Mouse (Mus musculus): ENCODE measurements around the gene Mbd3. TPM values are rescaled to one million over a fixed set of nuclear protein-coding genes. Genes with fewer than 3 reads are reported as not detected.
"Not testable (repeated sequence)": the region's sequence is repeated elsewhere in the genome, so short reads cannot be mapped to it uniquely, and the experiment has no call there.

Gene Mbd3
- total and polyA plus RNA-seq, 3 experiments = 41.7 to 244 (median 42.0) TPM

- Histone ChIP-seq H3K9me3 (replicated peaks) (no peaks in the 10 kb centered on the region), H3K4me1 (ENCODE audit: insufficient read depth, low read depth, low read length) (peaks cover 56% of the 10 kb centered on the region), H3K36me3 (replicated peaks) (no peaks in the 10 kb centered on the region), H3K27me3 (ENCODE audit: insufficient read depth, low read length) (peaks cover 77% of the 10 kb centered on the region), H3K4me3 (ENCODE audit: low read depth, low read length) (no peak overlapping the region)
- TF ChIP-seq CTCF (IDR thresholded peaks at IDR 0.05; ENCODE audit: low read depth, low read length) (no peak), POLR2AphosphoS5 (IDR thresholded peaks at IDR 0.05; ENCODE audit: insufficient replicate concordance, low read depth, low read length) (no peak), TAL1 (conservative IDR thresholded peaks at IDR 0.05; ENCODE audit: low read depth, low read length) (no peak), GATA1 (IDR thresholded peaks at IDR 0.05; ENCODE audit: borderline replicate concordance, low read length) (no peak), GATA2 (IDR thresholded peaks at IDR 0.05; ENCODE audit: borderline replicate concordance, low read depth, low read length) (no peak)
- DNase-seq (ENCODE audit: low spot score) (no peak), ATAC-seq (ENCODE audit: extremely low read depth, insufficient number of reproducible peaks, low FRiP score, poor library complexity, severe bottlenecking) (no peak)
Measured at GRCm38 (mm10) chr10:80351896-80352295, 47.5 kb downstream of the Mbd3 start.

- Histone ChIP-seq H3K4me1 (ENCODE audit: insufficient read depth, low read depth, low read length) (peaks cover 64% of the 10 kb centered on the region), H3K9me3 (replicated peaks) (no peaks in the 10 kb centered on the region), H3K27me3 (ENCODE audit: insufficient read depth, low read length) (peaks cover 61% of the 10 kb centered on the region), H3K4me3 (ENCODE audit: low read depth, low read length) (no peak overlapping the region), H3K36me3 (replicated peaks) (peaks cover 4% of the 10 kb centered on the region)
- DNase-seq (ENCODE audit: low spot score) (peak; percentile 70), ATAC-seq (ENCODE audit: extremely low read depth, insufficient number of reproducible peaks, low FRiP score, poor library complexity, severe bottlenecking) (peak; percentile 69)
- TF ChIP-seq CTCF (IDR thresholded peaks at IDR 0.05; ENCODE audit: low read depth, low read length) (peak; percentile 97), POLR2AphosphoS5 (IDR thresholded peaks at IDR 0.05; ENCODE audit: insufficient replicate concordance, low read depth, low read length) (no peak)
Measured at GRCm38 (mm10) chr10:80350292-80350691, 49.1 kb downstream of the Mbd3 start.

- Histone ChIP-seq H3K36me3 (replicated peaks) (peaks cover 5% of the 10 kb centered on the region), H3K4me1 (ENCODE audit: insufficient read depth, low read depth, low read length) (peaks cover 77% of the 10 kb centered on the region), H3K4me3 (ENCODE audit: low read depth, low read length) (peak overlapping the region; percentile 74; the same call in 1 of the 2 replicates), H3K9me3 (replicated peaks) (no peaks in the 10 kb centered on the region), H3K27me3 (ENCODE audit: insufficient read depth, low read length) (peaks cover 50% of the 10 kb centered on the region)
- DNase-seq (ENCODE audit: low spot score) (no peak), ATAC-seq (ENCODE audit: extremely low read depth, insufficient number of reproducible peaks, low FRiP score, poor library complexity, severe bottlenecking) (no peak)
- TF ChIP-seq GATA1 (IDR thresholded peaks at IDR 0.05; ENCODE audit: borderline replicate concordance, low read length) (no peak), POLR2AphosphoS5 (IDR thresholded peaks at IDR 0.05; ENCODE audit: insufficient replicate concordance, low read depth, low read length) (no peak), TAL1 (conservative IDR thresholded peaks at IDR 0.05; ENCODE audit: low read depth, low read length) (no peak), GATA2 (IDR thresholded peaks at IDR 0.05; ENCODE audit: borderline replicate concordance, low read depth, low read length) (no peak), CTCF (IDR thresholded peaks at IDR 0.05; ENCODE audit: low read depth, low read length) (no peak)
Measured at GRCm38 (mm10) chr10:80348981-80349380, 50.4 kb downstream of the Mbd3 start.

- ATAC-seq (ENCODE audit: extremely low read depth, insufficient number of reproducible peaks, low FRiP score, poor library complexity, severe bottlenecking) = no peak
- Histone ChIP-seq H3K27me3 (ENCODE audit: insufficient read depth, low read length) (peaks cover 43% of the 10 kb centered on the region), H3K9me3 (replicated peaks) (no peaks in the 10 kb centered on the region), H3K4me1 (ENCODE audit: insufficient read depth, low read depth, low read length) (peaks cover 81% of the 10 kb centered on the region), H3K4me3 (ENCODE audit: low read depth, low read length) (peak within 1 kb of the TSS; percentile 74), H3K36me3 (replicated peaks) (peaks cover 7% of the 10 kb centered on the region)
- TF ChIP-seq CTCF (IDR thresholded peaks at IDR 0.05; ENCODE audit: low read depth, low read length) (peak; percentile 89), GATA1 (IDR thresholded peaks at IDR 0.05; ENCODE audit: borderline replicate concordance, low read length) (no peak), TAL1 (conservative IDR thresholded peaks at IDR 0.05; ENCODE audit: low read depth, low read length) (no peak)
- DNase-seq (ENCODE audit: low spot score) = peak; percentile 85
Measured at GRCm38 (mm10) chr10:80348244-80348781, 51.0 kb downstream of the Mbd3 start, which contains the start of gene Adamtsl5. TSS of gene Adamtsl5 (minus strand) at chr10:80348412.

GRCm38 (mm10) chr10:80347514-80347967 lies 51.8 kb downstream of the Mbd3 start:
- Histone ChIP-seq H3K9me3 (replicated peaks) (peaks cover under 1% of the 10 kb centered on the region), H3K27me3 (ENCODE audit: insufficient read depth, low read length) (peaks cover 35% of the 10 kb centered on the region), H3K36me3 (replicated peaks) (peaks cover 9% of the 10 kb centered on the region), H3K4me1 (ENCODE audit: insufficient read depth, low read depth, low read length) (peaks cover 80% of the 10 kb centered on the region), H3K4me3 (ENCODE audit: low read depth, low read length) (peak overlapping the region; percentile 74)
- ATAC-seq (ENCODE audit: extremely low read depth, insufficient number of reproducible peaks, low FRiP score, poor library complexity, severe bottlenecking) (no peak), DNase-seq (ENCODE audit: low spot score) (no peak)
- TF ChIP-seq GATA1 (IDR thresholded peaks at IDR 0.05; ENCODE audit: borderline replicate concordance, low read length) (no peak), GATA2 (IDR thresholded peaks at IDR 0.05; ENCODE audit: borderline replicate concordance, low read depth, low read length) (no peak), POLR2AphosphoS5 (IDR thresholded peaks at IDR 0.05; ENCODE audit: insufficient replicate concordance, low read depth, low read length) (no peak), TAL1 (conservative IDR thresholded peaks at IDR 0.05; ENCODE audit: low read depth, low read length) (no peak), CTCF (IDR thresholded peaks at IDR 0.05; ENCODE audit: low read depth, low read length) (no peak)

GRCm38 (mm10) chr10:80345929-80346328 lies 53.4 kb downstream of the Mbd3 start:
- H3K4me3 ChIP-seq (ENCODE audit: low read depth, low read length); ATAC-seq (ENCODE audit: extremely low read depth, insufficient number of reproducible peaks, low FRiP score, poor library complexity, severe bottlenecking); DNase-seq (ENCODE audit: low spot score): not testable (repeated sequence)
- Histone ChIP-seq H3K27me3 (ENCODE audit: insufficient read depth, low read length) (peaks cover 22% of the 10 kb centered on the region), H3K36me3 (replicated peaks) (peaks cover 25% of the 10 kb centered on the region), H3K4me1 (ENCODE audit: insufficient read depth, low read depth, low read length) (peaks cover 89% of the 10 kb centered on the region), H3K9me3 (replicated peaks) (peaks cover 16% of the 10 kb centered on the region)

GRCm38 (mm10) chr10:80345122-80345521 lies 54.2 kb downstream of the Mbd3 start:
- DNase-seq (ENCODE audit: low spot score) (peak; percentile 74), ATAC-seq (ENCODE audit: extremely low read depth, insufficient number of reproducible peaks, low FRiP score, poor library complexity, severe bottlenecking) (no peak)
- H3K4me3 ChIP-seq (ENCODE audit: low read depth, low read length) = peak overlapping the region; percentile 73
- peaks cover 17% of the 10 kb centered on the region for H3K27me3 ChIP-seq (ENCODE audit: insufficient read depth, low read length)
- peaks cover 91% of the 10 kb centered on the region for H3K4me1 ChIP-seq (ENCODE audit: insufficient read depth, low read depth, low read length)
- peaks cover 16% of the 10 kb centered on the region for H3K9me3 ChIP-seq (replicated peaks)
- TF ChIP-seq GATA1 (IDR thresholded peaks at IDR 0.05; ENCODE audit: borderline replicate concordance, low read length) (no peak), TAL1 (conservative IDR thresholded peaks at IDR 0.05; ENCODE audit: low read depth, low read length) (no peak; the same call in 1 of the 2 replicates), GATA2 (IDR thresholded peaks at IDR 0.05; ENCODE audit: borderline replicate concordance, low read depth, low read length) (no peak), POLR2AphosphoS5 (IDR thresholded peaks at IDR 0.05; ENCODE audit: insufficient replicate concordance, low read depth, low read length) (no peak), CTCF (IDR thresholded peaks at IDR 0.05; ENCODE audit: low read depth, low read length) (no peak)
- peaks cover 30% of the 10 kb centered on the region for H3K36me3 ChIP-seq (replicated peaks)
